Comparison of ENCODE assay signal across 14 mouse cellular contexts in genomic region chr7:132759926-132760325, GRCm38 (mm10). TPM values are rescaled to one million over a fixed set of nuclear protein-coding genes. Genes with fewer than 3 reads are reported as not detected.
DNase-seq lines count a peak whose midpoint lies in the region; ATAC-seq and TF ChIP-seq lines count a peak whose summit lies in the region.
"Had no signal": no experiment of that assay in that cellular context is flagged by ENCODE, and none has a peak within 500 bp of the region (broad histone marks: within the 10 kb centered on the region; RNA-seq: fewer than 3 reads in every experiment).

No protein-coding gene starts in this region.

- no peak overlapping the region for H3K4me2 ChIP-seq in hindbrain, embryonic 11.5 days (replicated peaks; ENCODE audit: low read depth, low read length)
- H3K4me2 ChIP-seq in liver, embryonic 12.5 days: no peak overlapping the region
- H3K4me2 ChIP-seq in kidney, embryonic 14.5 days (replicated peaks; ENCODE audit: low read depth, low read length): no peak overlapping the region
- H3K4me2 ChIP-seq: heart, embryonic 12.5 days; limb, embryonic 15.5 days; lung, embryonic 15.5 days; neural tube, embryonic 12.5 days had no signal

- no peaks in the 10 kb centered on the region for H3K36me3 ChIP-seq in hindbrain, embryonic 11.5 days (ENCODE audit: control insufficient read depth, insufficient read depth, low read length)
- H3K36me3 ChIP-seq in liver, embryonic 12.5 days: peaks cover 97% of the 10 kb centered on the region
- H3K36me3 ChIP-seq in kidney, embryonic 14.5 days (ENCODE audit: control insufficient read depth, insufficient read depth, low read length): peaks cover 31% of the 10 kb centered on the region

- no peak overlapping the region for H3K4me3 ChIP-seq in layer of hippocampus, adult 2 months
- H3K4me3 ChIP-seq in hindbrain, embryonic 11.5 days (ENCODE audit: low read depth, low read length): no peak overlapping the region
- no peak overlapping the region for H3K4me3 ChIP-seq in liver, embryonic 12.5 days
- no peak overlapping the region for H3K4me3 ChIP-seq in kidney, embryonic 14.5 days (ENCODE audit: low read length)
- H3K4me3 ChIP-seq: heart, embryonic 12.5 days; limb, embryonic 15.5 days; lung, embryonic 15.5 days; neural tube, embryonic 12.5 days had no signal

- no peak for ATAC-seq in hindbrain, embryonic 11.5 days (ENCODE audit: low FRiP score)
- ATAC-seq in liver, embryonic 12.5 days: no peak
- ATAC-seq in CD4-positive, CD25-positive, alpha-beta regulatory T cell, adult 4 months: no peak
- ATAC-seq in kidney, embryonic 14.5 days (ENCODE audit: low FRiP score, low TSS enrichment): no peak

- no peaks in the 10 kb centered on the region for H3K4me1 ChIP-seq in hindbrain, embryonic 11.5 days (replicated peaks; ENCODE audit: control insufficient read depth, insufficient read depth, low read length)
- H3K4me1 ChIP-seq in liver, embryonic 12.5 days: peaks cover 44% of the 10 kb centered on the region
- H3K4me1 ChIP-seq in kidney, embryonic 14.5 days (ENCODE audit: control insufficient read depth, insufficient read depth, low read length): peaks cover under 1% of the 10 kb centered on the region; the same call in 1 of the 2 replicates
- H3K4me1 ChIP-seq: neural tube, embryonic 12.5 days had no signal

- TF ChIP-seq CTCF in layer of hippocampus, adult 2 months (conservative IDR thresholded peaks at IDR 0.05): no peak

- peak overlapping the region; percentile 73 for H3K27ac ChIP-seq in layer of hippocampus, adult 2 months
- 0 out of 2 replicates have a peak overlapping the region, but pooled peaks have one; percentile 6 for H3K27ac ChIP-seq in hindbrain, embryonic 11.5 days (ENCODE audit: low read depth, low read length)
- H3K27ac ChIP-seq in liver, embryonic 12.5 days: no peak overlapping the region
- H3K27ac ChIP-seq in kidney, embryonic 14.5 days (ENCODE audit: low read depth, low read length): no peak overlapping the region
- H3K27ac ChIP-seq: limb, embryonic 15.5 days; lung, embryonic 15.5 days; neural tube, embryonic 12.5 days had no signal

- 79% methylated on average over 6 of the region's 6 CpGs for WGBS in hindbrain, embryonic 11.5 days
- 88% methylated on average over 6 of the region's 6 CpGs for WGBS in liver, embryonic 12.5 days (ENCODE audit: insufficient replicate concordance)
- 95% methylated on average over 6 of the region's 6 CpGs for WGBS in kidney, embryonic 14.5 days

- no peaks in the 10 kb centered on the region for H3K27me3 ChIP-seq in hindbrain, embryonic 11.5 days (ENCODE audit: control insufficient read depth, insufficient read depth, low read length)
- H3K27me3 ChIP-seq in liver, embryonic 12.5 days (replicated peaks): no peaks in the 10 kb centered on the region
- no peaks in the 10 kb centered on the region for H3K27me3 ChIP-seq in kidney, embryonic 14.5 days (ENCODE audit: control insufficient read depth, insufficient read depth, low read length)
- H3K27me3 ChIP-seq: heart, embryonic 12.5 days; limb, embryonic 15.5 days; lung, embryonic 15.5 days; neural tube, embryonic 12.5 days had no signal

- no peak overlapping the region for H3K9ac ChIP-seq in hindbrain, embryonic 11.5 days (ENCODE audit: low read depth, low read length)
- no peak overlapping the region for H3K9ac ChIP-seq in liver, embryonic 12.5 days
- no peak overlapping the region; the same call in 1 of the 2 replicates for H3K9ac ChIP-seq in kidney, embryonic 14.5 days (ENCODE audit: low read depth, low read length)
- H3K9ac ChIP-seq: heart, embryonic 12.5 days; limb, embryonic 15.5 days; lung, embryonic 15.5 days; neural tube, embryonic 12.5 days had no signal

- DNase-seq in layer of hippocampus, adult 2 months (ENCODE audit: low spot score in 2 of 2): no peak
- no peak for DNase-seq in layer of hippocampus, postnatal 14 days (ENCODE audit: low spot score in 2 of 2)
- peak; percentile 96 for DNase-seq in brain, adult 2 months (ENCODE audit: low read depth, low spot score)
- peak; percentile 71 to 78 for DNase-seq in cerebellum, postnatal 14 days
- DNase-seq in hindbrain, embryonic 11.5 days (ENCODE audit: low spot score): no peak
- DNase-seq: kidney, postnatal 25 days; thymus, adult 18-20 months had no signal

- no peaks in the 10 kb centered on the region for H3K9me3 ChIP-seq in hindbrain, embryonic 11.5 days (ENCODE audit: control insufficient read depth, low read length)
- H3K9me3 ChIP-seq in liver, embryonic 12.5 days (replicated peaks): no peaks in the 10 kb centered on the region
- no peaks in the 10 kb centered on the region for H3K9me3 ChIP-seq in kidney, embryonic 14.5 days (ENCODE audit: control insufficient read depth, low read length)
- H3K9me3 ChIP-seq: heart, embryonic 12.5 days; limb, embryonic 15.5 days; lung, embryonic 15.5 days; neural tube, embryonic 12.5 days had no signal

RNA-seq across cellular contexts. Expression of gene Fam53b, which starts 53.8 kb away (rescaled TPM):
- 10 to 100 TPM; 42.3 to 54.8 TPM for total RNA-seq in layer of hippocampus, adult 2 months (2021)
- total RNA-seq in layer of hippocampus, postnatal 14 days (2021): 10 to 100 TPM; 26.4 to 27.2 TPM
- 16.9 and 17.0 TPM in 2 replicates for polyA plus RNA-seq in hindbrain, embryonic 11.5 days (2014; fragmentation: Nextera tagmentation; extraction: Ambion mirVana)
- 27.2 and 28.8 TPM in 2 replicates for polyA plus RNA-seq in liver, embryonic 12.5 days (2016; fragmentation: Nextera tagmentation; extraction: Ambion mirVana)
- 100 to 1,000 TPM in 1 of 2 experiments, 10 to 100 TPM in 1; 73.4 to 102 TPM for polyA plus RNA-seq in CD4-positive, CD25-positive, alpha-beta regulatory T cell, adult 4 months (2017; shearing (Covaris generic))
- polyA plus RNA-seq in kidney, embryonic 14.5 days (2014; fragmentation: Nextera tagmentation; extraction: Ambion mirVana): 17.0 and 22.1 TPM in 2 replicates

Comparison
In these comparisons a context has a peak if more than half of its experiments do, and no peak if none do; other contexts are left out.
1. DNase-seq: peak in brain, adult 2 months (single experiment) and cerebellum, postnatal 14 days (2 of 2); none in layer of hippocampus, adult 2 months (0 of 2), layer of hippocampus, postnatal 14 days (0 of 2) and hindbrain, embryonic 11.5 days (single experiment).
2. H3K27ac ChIP-seq: peak in layer of hippocampus, adult 2 months (single experiment) and hindbrain, embryonic 11.5 days (single experiment); none in liver, embryonic 12.5 days (single experiment) and kidney, embryonic 14.5 days (single experiment).